Mouse (Mus musculus): Measurements from ENCODE around the gene Kera.

Gene Kera

GRCm38 (mm10) chr10:97606579-97606978 is at the start of gene Kera:
Kera (plus strand) TSS chr10:97606879.
- no peak for DNase-seq

DNA sequence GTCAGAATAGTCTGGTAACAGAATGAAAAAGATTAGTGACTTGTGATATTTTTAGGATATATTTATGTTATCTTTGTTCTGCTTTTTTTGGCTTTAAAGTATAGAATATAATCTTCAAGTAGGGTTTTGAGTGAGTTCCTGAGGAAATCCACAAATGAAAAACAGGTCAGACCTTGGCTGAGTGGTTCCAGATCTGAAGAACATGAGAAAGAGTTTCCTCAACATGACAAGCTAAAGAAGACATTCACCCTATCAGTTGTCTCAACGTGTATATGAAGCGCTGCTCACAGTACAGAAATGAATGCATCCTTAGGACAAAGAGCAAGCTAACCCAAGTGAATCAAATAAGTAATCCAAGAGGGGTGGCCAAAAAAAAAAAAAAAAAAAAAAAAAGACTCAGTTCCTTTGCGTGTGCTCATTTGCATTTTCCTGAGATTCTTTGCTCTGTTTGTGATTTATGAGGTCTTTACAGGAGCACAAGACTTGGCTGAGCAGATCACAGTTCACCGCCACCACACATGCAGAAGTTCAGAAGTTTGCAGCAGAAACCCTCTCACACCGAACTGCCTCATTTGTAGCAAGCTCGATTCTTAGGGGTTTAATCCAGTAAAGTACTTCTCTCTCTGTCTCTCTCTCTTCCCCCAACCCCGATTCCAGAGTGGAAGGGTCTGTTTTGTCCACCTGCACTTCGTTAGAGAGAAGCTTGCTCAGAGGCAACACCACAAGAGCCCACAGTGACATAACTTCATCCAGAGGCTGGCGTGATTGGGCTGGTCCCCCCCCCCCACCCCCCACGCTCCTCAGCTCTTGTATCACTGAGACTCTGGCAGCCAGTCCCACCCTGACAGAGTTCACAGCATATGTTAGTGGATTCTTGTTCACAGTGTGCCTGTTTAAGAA is 41.5 kb upstream of the Kera start, which contains the start of gene Lum:
TSS of gene Lum (plus strand) at position 172 of the 900 bp plus-strand sequence.
- no peak for DNase-seq

DNA sequence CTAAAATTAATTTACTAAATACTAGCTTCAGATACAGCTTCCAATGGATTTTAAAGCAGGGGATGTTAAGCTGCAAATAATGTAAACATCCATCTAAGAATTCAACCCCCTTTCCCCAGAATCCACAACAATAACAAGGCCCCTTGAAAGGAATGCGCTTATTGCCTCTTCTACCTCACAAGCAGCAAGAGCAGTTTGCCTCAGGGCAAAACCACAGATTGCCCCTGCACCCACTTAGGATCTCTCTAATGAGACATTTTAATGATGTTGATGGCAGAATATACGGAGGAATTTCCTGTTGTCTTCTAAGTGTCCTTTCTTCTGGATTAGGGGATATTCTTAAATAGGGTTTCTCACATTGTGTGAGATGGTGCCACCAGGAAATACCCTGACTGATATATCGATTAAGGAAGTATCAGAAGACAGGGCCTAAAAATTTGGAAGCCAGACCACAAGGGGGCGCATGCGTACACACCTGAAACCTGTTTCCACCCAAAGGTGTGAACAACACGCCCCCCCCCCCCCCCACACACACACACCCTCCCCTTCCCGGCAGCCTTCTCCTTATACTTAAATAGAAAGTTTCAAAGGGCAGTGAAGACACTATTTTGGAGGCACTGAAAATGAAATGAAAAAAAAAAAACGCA is 39.1 kb upstream of the Kera start:
- DNase-seq = peak; percentile 4 to 5

GRCm38 (mm10) chr10:97582543-97583231 is 24.0 kb upstream of the Kera start:
- no peak for DNase-seq

DNA sequence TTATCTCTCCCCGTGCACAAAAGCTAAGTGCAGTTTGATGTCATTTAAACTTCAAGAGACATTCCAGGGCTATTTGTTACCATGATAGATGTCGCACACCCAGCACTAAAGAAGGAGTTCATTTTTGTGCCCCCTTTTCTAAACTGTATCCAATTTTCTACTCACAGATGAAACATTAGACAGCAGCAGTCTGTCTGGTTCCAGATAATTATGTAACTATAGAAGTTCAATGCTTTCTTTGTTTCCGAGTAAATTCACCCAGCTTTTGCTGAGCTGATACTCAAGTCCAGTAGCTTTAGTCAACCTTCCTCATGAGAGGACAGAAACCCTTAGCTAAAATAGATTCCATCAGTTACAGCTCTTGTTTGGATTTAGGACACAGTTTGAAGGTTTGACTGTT is 22.5 kb upstream of the Kera start:
- no peak for DNase-seq

DNA sequence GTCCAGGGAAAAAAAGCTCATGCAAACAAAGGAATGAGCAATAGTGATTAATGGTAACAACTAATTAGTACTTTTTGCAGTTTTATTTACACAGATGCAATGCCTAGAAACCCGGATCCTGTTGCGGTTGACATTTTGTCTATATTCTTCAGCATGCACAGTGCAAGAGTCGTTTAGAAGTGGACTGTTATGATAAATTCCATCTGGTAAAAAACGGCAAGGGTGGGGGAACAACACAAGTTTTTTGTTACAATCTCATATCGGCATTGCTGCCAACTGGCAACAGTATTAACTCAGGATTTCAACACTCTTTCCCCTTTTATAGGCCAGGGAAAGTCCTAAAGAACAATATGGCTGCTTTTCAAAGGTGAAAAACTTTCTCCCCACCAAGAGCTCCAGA is 19.5 kb upstream of the Kera start:
- DNase-seq = no peak

DNA sequence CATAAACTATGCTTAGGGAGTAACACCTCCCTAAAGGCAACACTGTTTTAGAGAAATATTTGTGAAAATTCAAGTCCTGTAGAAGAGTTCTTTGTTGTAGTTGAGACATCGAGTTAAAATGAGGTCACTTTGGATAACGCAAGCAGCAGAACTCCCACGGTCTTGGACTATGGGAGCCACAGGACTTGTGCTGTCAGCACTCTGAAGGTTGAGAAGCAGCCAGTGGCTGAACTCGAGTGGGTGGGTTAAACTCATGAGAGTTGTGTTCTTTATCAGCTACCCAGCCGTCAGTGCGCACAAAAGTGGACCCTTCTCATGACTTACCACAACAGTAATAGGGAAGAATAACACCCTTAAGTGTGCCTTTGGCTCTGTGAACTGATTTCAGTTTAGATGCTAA is 17.1 kb upstream of the Kera start:
- DNase-seq = no peak

- DNase-seq = no peak
These were observed 15.6 kb upstream of the Kera start for GRCm38 (mm10) chr10:97591036-97591435.

DNA sequence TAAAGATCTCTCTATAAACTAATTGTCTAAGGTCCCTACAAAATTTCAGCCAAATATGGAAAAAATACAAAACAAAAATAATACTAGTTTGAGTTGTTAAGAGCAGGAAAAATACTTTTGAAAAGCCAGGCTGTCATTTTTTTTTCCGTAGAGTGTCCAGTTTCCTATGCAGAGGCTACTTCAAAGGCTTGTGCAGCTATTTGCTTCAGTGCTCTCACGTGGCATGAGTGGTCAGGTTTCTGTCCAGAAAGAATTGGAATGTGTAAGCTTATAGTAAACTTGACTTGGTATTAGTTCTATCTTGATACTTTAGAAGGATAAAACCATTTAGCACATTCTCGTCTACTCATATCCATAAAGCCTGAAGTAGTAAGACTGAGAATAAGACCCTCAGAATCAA is 15.0 kb upstream of the Kera start:
- DNase-seq = no peak

GRCm38 (mm10) chr10:97595680-97596079 is 11.0 kb upstream of the Kera start:
- DNase-seq = no peak

DNA sequence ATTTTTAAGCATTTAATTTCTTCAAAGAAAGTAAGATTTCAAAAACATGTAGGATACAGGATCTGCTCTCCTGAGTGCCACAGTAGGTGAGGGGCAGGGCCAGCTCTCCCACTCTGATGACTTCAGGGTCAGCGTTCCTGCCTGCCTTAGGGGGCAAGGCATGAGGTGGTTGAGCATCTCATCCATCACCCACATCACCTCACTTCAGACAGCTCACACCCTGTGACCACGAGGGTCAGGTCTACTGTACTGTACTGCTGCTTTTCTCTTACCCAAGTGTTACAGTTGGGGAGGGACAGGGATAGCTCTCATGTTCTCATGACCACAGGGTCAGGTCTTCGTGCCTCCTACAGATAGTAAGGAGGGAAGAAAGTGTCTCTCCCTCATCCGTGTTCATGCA is 4.9 kb upstream of the Kera start:
- DNase-seq = no peak

DNA sequence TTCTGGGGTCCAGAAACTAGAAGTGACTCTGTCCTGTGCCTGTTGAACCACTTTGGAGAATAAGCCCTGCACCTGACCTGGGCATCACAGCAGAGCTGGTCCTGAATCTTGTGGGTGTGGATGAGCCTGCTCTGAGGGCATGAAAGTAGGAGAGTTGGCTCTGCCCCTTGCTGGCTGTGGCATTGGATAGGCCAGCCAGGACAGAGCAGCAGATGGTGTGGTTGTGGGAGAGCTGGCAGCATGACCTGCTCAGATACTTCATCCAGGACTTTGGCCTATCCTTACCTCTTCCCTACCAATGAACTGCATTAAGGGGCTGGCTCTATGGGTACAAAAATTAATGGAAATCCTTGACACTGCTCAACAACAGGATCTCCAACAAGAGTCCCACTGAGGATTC is 3.4 kb upstream of the Kera start:
- DNase-seq = no peak

DNA sequence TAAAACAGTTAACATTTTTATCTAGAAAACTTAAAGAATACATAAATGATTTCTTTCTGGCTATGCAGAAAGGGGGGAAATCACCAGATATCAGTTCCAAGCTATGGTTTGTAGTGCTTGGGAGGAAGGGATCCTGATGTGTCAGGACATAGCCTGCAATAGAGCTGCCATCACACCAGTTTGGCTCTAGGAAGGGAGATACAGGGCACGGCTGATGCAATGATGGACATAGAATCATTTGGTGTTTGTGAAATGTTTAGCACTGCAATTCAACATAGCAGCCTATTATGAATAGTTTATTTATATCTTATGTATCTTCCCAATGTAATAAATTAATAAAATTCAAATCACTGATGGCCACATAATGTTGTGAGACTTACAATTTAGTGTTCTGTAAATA is 15.6 kb downstream of the Kera start:
- no peak for DNase-seq

GRCm38 (mm10) chr10:97624381-97624780 is 17.7 kb downstream of the Kera start:
- no peak for DNase-seq

DNA sequence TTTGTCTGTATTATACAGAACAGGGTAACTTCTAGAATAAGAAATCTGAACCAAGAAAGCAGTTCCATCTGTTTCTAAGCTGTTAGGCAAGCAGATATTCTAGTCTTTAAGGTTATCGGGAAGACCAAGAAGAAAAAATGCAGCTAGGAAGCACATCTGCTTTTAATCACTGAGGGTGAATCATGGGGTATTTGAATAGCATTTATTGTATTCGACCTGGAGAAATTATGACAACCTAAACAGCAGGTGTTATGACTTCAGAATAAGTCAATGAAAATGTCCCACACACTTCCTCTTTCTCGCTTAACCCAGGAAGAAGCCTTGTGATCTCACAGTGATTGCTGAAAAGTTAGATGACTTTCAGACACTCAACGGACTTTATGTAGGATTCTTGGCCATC is 18.4 kb downstream of the Kera start:
- no peak for DNase-seq

GRCm38 (mm10) chr10:97626543-97626942 is 19.9 kb downstream of the Kera start:
- DNase-seq = no peak

GRCm38 (mm10) chr10:97631061-97631460 is 24.4 kb downstream of the Kera start:
- DNase-seq = no peak

DNA sequence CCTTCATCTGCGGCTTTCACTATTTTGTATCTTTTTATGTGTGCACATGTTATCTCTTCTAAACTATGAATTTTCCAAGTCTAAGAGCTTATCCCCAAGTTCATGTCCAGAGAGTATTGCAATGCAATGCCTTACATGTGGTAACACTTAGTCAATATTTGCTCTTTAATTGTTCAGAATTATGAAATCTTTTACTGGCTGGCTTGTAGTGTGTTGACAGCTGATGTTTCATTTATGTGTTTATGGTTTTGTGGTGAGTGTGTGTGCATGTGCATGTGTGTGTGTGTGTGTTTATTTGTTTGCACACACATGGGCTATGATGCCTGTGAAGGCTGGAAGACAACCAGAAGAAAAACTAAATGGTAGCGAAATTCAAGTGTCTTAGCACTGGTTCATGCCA is 35.2 kb downstream of the Kera start:
- DNase-seq = no peak

GRCm38 (mm10) chr10:97643768-97644167 is 37.1 kb downstream of the Kera start, which contains the start of gene Epyc:
Epyc (plus strand) TSS chr10:97644068.
- DNase-seq = no peak

DNA sequence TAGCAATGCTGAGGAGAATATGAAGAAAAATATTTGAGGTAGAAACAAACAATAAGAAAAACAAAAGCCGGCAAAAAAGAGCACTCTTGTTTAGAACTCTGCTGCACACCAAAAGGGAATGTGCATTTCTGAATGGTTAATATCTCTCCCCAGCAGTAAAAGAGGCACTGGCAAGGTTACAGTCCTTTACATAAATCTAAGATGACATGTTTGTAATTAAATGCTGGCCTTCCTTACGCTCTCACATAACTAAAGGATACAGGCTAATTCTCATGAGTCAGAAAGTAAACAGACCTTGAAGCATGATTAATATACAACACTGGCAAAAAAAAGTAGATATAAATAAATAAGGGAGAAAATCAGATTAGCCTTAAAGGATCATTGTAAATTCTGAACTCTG is 43.7 kb downstream of the Kera start:
- DNase-seq = no peak

DNA sequence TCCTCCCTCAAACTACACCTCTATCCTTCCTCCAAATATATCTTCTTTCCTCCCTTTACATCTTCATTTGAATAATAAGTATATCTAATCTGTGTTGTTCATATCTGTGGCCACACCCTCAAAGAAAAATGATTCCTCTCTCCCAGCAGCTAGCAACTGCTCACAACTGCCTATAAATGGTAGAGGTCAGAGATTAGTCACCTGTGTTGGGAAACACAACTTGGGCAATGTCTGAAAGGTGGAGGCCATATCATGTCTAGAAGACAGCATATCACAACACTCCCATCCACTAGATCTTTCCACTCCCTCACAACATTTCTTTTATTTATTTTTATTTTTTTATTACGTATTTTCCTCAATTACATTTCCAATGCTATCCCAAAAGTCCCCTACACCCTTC is 52.8 kb downstream of the Kera start:
- DNase-seq = no peak

All from thymus, postnatal 36 days (tissue).